Mouse (Mus musculus): ENCODE results near the gene Zdhhc1. TPM values are rescaled to one million over a fixed set of nuclear protein-coding genes. Genes with fewer than 3 reads are reported as not detected.

The Zdhhc1 gene
- polyA plus RNA-seq, 1 experiment from 2014 or later = 20.1 TPM

- WGBS = 74% methylated on average over 2 of the region's 2 CpGs
Measured at GRCm38 (mm10) chr8:105531774-105532173, 35.1 kb upstream of the Zdhhc1 start.

GRCm38 (mm10) chr8:105529271-105529670 is 32.6 kb upstream of the Zdhhc1 start:
- Histone ChIP-seq H3K4me3 (replicated peaks) (no peak overlapping the region), H3K27me3 (replicated peaks) (no peaks in the 10 kb centered on the region), H3K9me3 (no peaks in the 10 kb centered on the region), H3K9ac (no peak overlapping the region), H3K27ac (no peak overlapping the region), H3K4me2 (replicated peaks) (no peak overlapping the region), H3K36me3 (peaks cover 4% of the 10 kb centered on the region; the same call in 1 of the 2 replicates), H3K4me1 (replicated peaks) (peaks cover 11% of the 10 kb centered on the region)
- ATAC-seq = no peak
- 86% methylated on average over 3 of the region's 3 CpGs for WGBS

More at GRCm38 (mm10) chr8:105531774-105532173, 35.1 kb upstream of the Zdhhc1 start:
- H3K4me3 ChIP-seq (replicated peaks) = no peak overlapping the region
- no peaks in the 10 kb centered on the region for H3K9me3 ChIP-seq
- ATAC-seq = no peak
- no peak overlapping the region for H3K27ac ChIP-seq
- H3K27me3 ChIP-seq (replicated peaks) = no peaks in the 10 kb centered on the region
- H3K4me2 ChIP-seq (replicated peaks) = no peak overlapping the region
- peaks cover 12% of the 10 kb centered on the region for H3K4me1 ChIP-seq (replicated peaks)
- peaks cover 6% of the 10 kb centered on the region for H3K36me3 ChIP-seq
- no peak overlapping the region for H3K9ac ChIP-seq

GRCm38 (mm10) chr8:105528206-105528605 is 31.5 kb upstream of the Zdhhc1 start:
- peaks cover 4% of the 10 kb centered on the region; the same call in 1 of the 2 replicates for H3K36me3 ChIP-seq
- 94% methylated on average over 1 of the region's 1 CpGs for WGBS
- no peak overlapping the region for H3K9ac ChIP-seq
- no peak overlapping the region for H3K4me2 ChIP-seq (replicated peaks)
- ATAC-seq = no peak
- no peaks in the 10 kb centered on the region for H3K9me3 ChIP-seq
- no peaks in the 10 kb centered on the region for H3K27me3 ChIP-seq (replicated peaks)
- peaks cover 1% of the 10 kb centered on the region; the same call in 1 of the 2 replicates for H3K4me1 ChIP-seq (replicated peaks)
- H3K27ac ChIP-seq = no peak overlapping the region
- no peak overlapping the region for H3K4me3 ChIP-seq (replicated peaks)

- Histone ChIP-seq H3K9ac (no peak overlapping the region), H3K4me1 (replicated peaks) (no peaks in the 10 kb centered on the region), H3K27ac (no peak overlapping the region), H3K27me3 (replicated peaks) (no peaks in the 10 kb centered on the region), H3K4me2 (replicated peaks) (no peak overlapping the region), H3K4me3 (replicated peaks) (no peak overlapping the region), H3K9me3 (no peaks in the 10 kb centered on the region), H3K36me3 (peaks cover 4% of the 10 kb centered on the region; the same call in 1 of the 2 replicates)
- ATAC-seq = peak; percentile 39; the same call in 1 of the 2 replicates
- 80% methylated on average over 2 of the region's 2 CpGs for WGBS
Measured at GRCm38 (mm10) chr8:105527110-105527509, 30.4 kb upstream of the Zdhhc1 start.

- Histone ChIP-seq H3K27ac (no peak overlapping the region), H3K4me1 (replicated peaks) (peaks cover 22% of the 10 kb centered on the region)
Measured at GRCm38 (mm10) chr8:105522890-105523289, 26.2 kb upstream of the Zdhhc1 start.

GRCm38 (mm10) chr8:105521995-105522769 is 25.5 kb upstream of the Zdhhc1 start:
- Histone ChIP-seq H3K36me3 (peaks cover 4% of the 10 kb centered on the region; the same call in 1 of the 2 replicates), H3K4me2 (replicated peaks) (no peak overlapping the region), H3K9ac (no peak overlapping the region), H3K4me3 (replicated peaks) (no peak overlapping the region), H3K9me3 (no peaks in the 10 kb centered on the region), H3K27ac (no peak overlapping the region), H3K27me3 (replicated peaks) (peaks cover 7% of the 10 kb centered on the region; the same call in 1 of the 2 replicates), H3K4me1 (replicated peaks) (peaks cover 28% of the 10 kb centered on the region)
- ATAC-seq = no peak
- 69% methylated on average over 21 of the region's 21 CpGs for WGBS

More at GRCm38 (mm10) chr8:105522890-105523289, 26.2 kb upstream of the Zdhhc1 start:
- 44% methylated on average over 9 of the region's 9 CpGs for WGBS
- ATAC-seq = no peak
- H3K4me3 ChIP-seq (replicated peaks) = no peak overlapping the region
- H3K9me3 ChIP-seq = no peaks in the 10 kb centered on the region
- H3K9ac ChIP-seq = no peak overlapping the region
- no peak overlapping the region for H3K4me2 ChIP-seq (replicated peaks)
- peaks cover 4% of the 10 kb centered on the region; the same call in 1 of the 2 replicates for H3K27me3 ChIP-seq (replicated peaks)
- peaks cover 4% of the 10 kb centered on the region; the same call in 1 of the 2 replicates for H3K36me3 ChIP-seq

- WGBS = 15% methylated on average over 3 of the region's 3 CpGs
- no peak overlapping the region for H3K4me3 ChIP-seq (replicated peaks)
- ATAC-seq = no peak
Measured at GRCm38 (mm10) chr8:105521061-105521460, 24.4 kb upstream of the Zdhhc1 start.

GRCm38 (mm10) chr8:105520521-105520920 is 23.8 kb upstream of the Zdhhc1 start:
- H3K4me2 ChIP-seq (replicated peaks) = no peak overlapping the region

More at GRCm38 (mm10) chr8:105521061-105521460, 24.4 kb upstream of the Zdhhc1 start:
- Histone ChIP-seq H3K4me2 (replicated peaks) (no peak overlapping the region), H3K27me3 (replicated peaks) (peaks cover 11% of the 10 kb centered on the region; the same call in 1 of the 2 replicates), H3K9me3 (no peaks in the 10 kb centered on the region), H3K27ac (no peak overlapping the region), H3K4me1 (replicated peaks) (peaks cover 33% of the 10 kb centered on the region), H3K36me3 (peaks cover 4% of the 10 kb centered on the region; the same call in 1 of the 2 replicates), H3K9ac (no peak overlapping the region)

GRCm38 (mm10) chr8:105519591-105519990 is 22.9 kb upstream of the Zdhhc1 start:
- Histone ChIP-seq H3K9me3 (no peaks in the 10 kb centered on the region), H3K27ac (no peak overlapping the region), H3K4me3 (replicated peaks) (peak overlapping the region; percentile 62), H3K4me1 (replicated peaks) (peaks cover 34% of the 10 kb centered on the region), H3K36me3 (no peaks in the 10 kb centered on the region), H3K4me2 (replicated peaks) (peak overlapping the region; percentile 100), H3K9ac (peak overlapping the region; percentile 54; the same call in 1 of the 2 replicates), H3K27me3 (replicated peaks) (peaks cover 11% of the 10 kb centered on the region; the same call in 1 of the 2 replicates)
- ATAC-seq = no peak
- WGBS = 12% methylated on average over 2 of the region's 2 CpGs

More at GRCm38 (mm10) chr8:105520521-105520920, 23.8 kb upstream of the Zdhhc1 start:
- Histone ChIP-seq H3K36me3 (peaks cover 4% of the 10 kb centered on the region; the same call in 1 of the 2 replicates), H3K27ac (no peak overlapping the region), H3K9ac (no peak overlapping the region), H3K27me3 (replicated peaks) (peaks cover 11% of the 10 kb centered on the region; the same call in 1 of the 2 replicates), H3K4me3 (replicated peaks) (no peak overlapping the region), H3K4me1 (replicated peaks) (peaks cover 34% of the 10 kb centered on the region), H3K9me3 (no peaks in the 10 kb centered on the region)
- WGBS = 43% methylated on average over 5 of the region's 5 CpGs
- no peak for ATAC-seq

- Histone ChIP-seq H3K4me2 (replicated peaks) (peak within 1 kb of the TSS; percentile 100), H3K27ac (no peak within 1 kb of the TSS), H3K9me3 (no peaks in the 10 kb centered on the region), H3K9ac (peak within 1 kb of the TSS; percentile 54), H3K27me3 (replicated peaks) (peaks cover 11% of the 10 kb centered on the region; the same call in 1 of the 2 replicates), H3K4me1 (replicated peaks) (peaks cover 34% of the 10 kb centered on the region), H3K4me3 (replicated peaks) (peak within 1 kb of the TSS; percentile 62), H3K36me3 (no peaks in the 10 kb centered on the region)
- peak; percentile 77 for ATAC-seq
- under 1% methylated on average over 58 of the region's 68 CpGs for WGBS
Measured at GRCm38 (mm10) chr8:105518436-105519313, 22.0 kb upstream of the Zdhhc1 start, which contains the start of gene Hsd11b2. Gene Hsd11b2, plus strand, starts transcription at chr8:105518755.

GRCm38 (mm10) chr8:105517346-105517745 is 20.6 kb upstream of the Zdhhc1 start:
- Histone ChIP-seq H3K27ac (no peak overlapping the region), H3K27me3 (replicated peaks) (peaks cover 11% of the 10 kb centered on the region; the same call in 1 of the 2 replicates), H3K9ac (no peak overlapping the region), H3K9me3 (no peaks in the 10 kb centered on the region), H3K4me2 (replicated peaks) (no peak overlapping the region; the same call in 1 of the 2 replicates), H3K4me1 (replicated peaks) (peaks cover 34% of the 10 kb centered on the region), H3K4me3 (replicated peaks) (no peak overlapping the region), H3K36me3 (no peaks in the 10 kb centered on the region)
- 38% methylated on average over 8 of the region's 8 CpGs for WGBS
- ATAC-seq = no peak
